Mouse (Mus musculus): ENCODE measurements around the gene Yif1b.

Yif1b gene

DNA sequence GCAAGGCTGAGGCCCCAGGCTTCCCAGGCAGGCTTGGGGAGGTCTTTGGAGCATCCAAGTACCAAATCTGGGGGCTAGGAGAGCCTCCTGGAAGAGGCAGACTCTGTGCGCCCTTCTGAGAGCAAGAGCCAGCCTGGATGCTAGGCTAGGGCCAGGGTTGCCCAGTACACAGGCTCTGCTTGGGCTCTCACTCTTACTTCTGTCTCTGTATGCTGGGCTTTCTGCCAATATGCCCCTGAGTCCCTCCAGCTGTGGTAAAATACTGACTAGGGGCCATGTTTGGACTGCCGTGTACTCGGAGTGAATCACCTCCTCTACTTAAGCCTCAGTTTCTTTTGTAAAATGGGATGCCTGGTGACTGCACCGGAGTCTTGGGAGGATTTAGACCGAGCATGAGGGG is 7.9 kb downstream of the Yif1b start:
- DNase-seq = no peak

GRCm38 (mm10) chr7:29246619-29247313 is 8.6 kb downstream of the Yif1b start:
- DNase-seq = no peak

GRCm38 (mm10) chr7:29247314-29247700 is 9.2 kb downstream of the Yif1b start:
- peak; percentile 73 to 86 for DNase-seq

DNA sequence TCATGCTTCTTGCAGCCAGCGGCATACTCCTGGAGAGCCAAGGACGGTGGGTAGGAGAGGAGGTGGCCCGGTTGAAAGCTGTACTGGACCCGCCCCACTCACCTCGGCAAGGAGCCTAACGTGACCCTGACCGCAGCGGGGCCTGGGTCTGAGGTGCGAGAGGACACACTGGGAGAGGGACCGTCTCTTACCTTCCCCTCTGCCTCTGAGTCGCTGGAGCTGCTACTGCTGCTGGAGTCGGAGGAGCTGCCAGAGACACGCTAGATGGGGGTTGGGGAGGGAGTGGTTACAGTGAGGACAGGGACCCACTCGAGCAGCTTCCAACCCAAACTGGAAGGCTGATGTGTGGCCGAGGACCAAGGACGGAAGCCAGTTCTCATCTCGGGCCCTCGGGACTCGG is 9.6 kb downstream of the Yif1b start:
- DNase-seq = no peak

DNA sequence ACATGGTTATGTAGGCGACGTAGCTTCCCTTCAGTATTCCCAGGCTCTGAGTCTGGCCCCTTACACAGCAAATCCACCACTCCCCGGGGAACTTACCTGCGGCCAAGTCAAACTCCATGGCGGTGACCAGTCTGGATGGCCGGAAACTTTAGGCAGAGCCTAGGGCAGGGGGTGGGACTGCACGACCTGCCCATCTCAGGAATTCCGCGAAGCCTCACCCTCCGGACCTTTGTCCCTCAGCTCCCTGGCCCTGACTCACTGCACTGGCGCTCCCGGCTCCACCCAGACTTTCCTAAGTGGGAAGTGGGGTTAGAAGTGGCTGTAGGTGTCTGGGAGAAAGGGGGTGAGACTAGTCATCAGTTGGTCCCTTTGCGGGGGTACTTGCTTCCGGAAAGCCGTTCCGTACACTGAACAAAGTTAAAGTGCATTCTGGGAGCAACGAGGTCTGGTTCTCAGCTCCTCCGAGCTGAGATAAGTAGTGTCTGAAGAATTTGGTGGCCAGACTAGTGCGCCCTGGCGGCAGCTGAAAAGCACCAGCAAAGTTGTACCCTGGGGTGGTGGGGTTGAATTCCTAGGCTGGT is 10.2 kb downstream of the Yif1b start, which contains the start of gene 2200002D01Rik:
2200002D01Rik (minus strand) TSS at position 206 of the 581 bp plus-strand sequence.
- DNase-seq = peak; percentile 64 to 69

DNA sequence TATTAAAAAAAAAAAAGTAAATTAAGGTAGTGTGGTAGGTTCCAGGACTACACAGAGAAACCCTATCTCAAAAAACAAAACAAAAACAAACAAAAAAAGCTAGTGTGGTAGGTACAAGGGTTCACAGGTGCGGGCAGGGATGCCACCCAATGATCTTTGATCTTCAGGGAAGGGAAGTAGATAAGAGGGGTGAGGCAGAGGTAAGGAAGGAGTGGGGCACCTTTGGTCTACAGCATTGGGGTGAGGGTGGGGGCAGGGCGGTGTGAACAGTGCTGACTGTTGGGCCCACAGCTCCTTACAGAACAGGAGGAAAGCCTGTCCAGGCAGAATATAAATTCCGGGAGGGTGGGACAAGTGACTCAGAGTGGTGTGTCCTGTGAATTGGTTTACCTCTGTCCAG is 13.0 kb downstream of the Yif1b start:
- no peak for DNase-seq

- peak; percentile 60 to 64 for DNase-seq
These were observed 15.7 kb downstream of the Yif1b start for GRCm38 (mm10) chr7:29253842-29254241.

DNA sequence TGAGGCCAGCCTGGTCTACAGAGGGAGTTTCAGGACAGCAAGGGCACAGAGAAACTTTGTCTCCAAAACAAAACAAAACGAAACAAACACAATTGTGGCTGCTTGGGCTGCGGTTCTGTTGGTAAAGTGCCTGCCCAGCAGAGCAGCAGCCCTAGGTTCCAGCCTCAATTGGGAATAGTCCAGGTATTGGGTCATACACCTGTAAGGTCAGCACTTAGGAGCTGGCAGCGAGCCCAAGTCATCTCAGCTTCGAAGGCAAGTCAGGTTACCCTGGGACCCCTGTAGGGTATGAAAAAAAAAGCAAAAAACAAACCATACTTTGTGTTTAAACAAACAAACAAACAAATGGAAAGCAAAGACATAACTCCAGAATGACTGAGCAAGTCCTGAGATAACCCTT is 17.7 kb downstream of the Yif1b start:
- DNase-seq = no peak

GRCm38 (mm10) chr7:29257368-29257767 is 19.2 kb downstream of the Yif1b start:
- DNase-seq = peak; percentile 79 to 87

GRCm38 (mm10) chr7:29259781-29260730 is 21.9 kb downstream of the Yif1b start:
- DNase-seq = no peak

DNA sequence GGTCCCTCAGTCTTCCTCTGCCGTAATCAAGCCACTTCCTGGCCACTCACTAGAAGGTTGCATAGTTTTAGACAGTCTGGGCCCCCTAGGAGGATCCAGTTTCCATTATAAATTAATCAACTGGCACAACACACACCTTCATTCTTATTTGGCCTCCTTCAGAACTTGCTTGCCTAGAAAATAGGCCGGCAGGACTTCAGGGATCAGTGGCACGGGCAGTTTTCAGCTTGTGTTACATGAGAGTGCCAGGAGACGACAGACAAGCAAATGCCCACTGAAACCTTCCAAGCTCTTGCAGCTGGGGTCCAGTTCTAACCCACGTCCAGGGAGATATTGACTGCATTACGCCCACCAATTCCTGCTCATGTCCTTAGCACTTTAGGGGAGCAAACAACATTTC is 24.0 kb downstream of the Yif1b start:
- peak; percentile 58 to 78 for DNase-seq

DNA sequence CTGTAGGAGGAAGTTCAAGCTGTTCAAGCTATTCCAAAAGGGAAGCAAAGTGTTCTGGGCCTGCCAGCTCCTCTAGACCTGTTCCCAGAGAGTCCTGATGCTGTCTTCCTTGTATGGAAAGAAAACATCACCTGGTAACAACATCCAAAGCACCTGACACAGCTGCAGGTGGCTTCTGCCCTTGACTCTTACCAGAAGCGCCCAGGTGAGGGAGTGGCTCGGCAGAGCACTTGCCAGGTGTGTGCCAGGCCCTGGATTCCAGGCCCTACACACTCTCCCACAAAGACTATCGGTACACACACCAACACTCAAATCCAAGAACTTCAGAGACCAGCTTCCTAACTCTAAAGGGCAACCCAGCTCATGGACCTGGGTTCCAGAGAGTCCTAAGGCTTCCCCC is 25.7 kb downstream of the Yif1b start:
- DNase-seq = no peak

DNA sequence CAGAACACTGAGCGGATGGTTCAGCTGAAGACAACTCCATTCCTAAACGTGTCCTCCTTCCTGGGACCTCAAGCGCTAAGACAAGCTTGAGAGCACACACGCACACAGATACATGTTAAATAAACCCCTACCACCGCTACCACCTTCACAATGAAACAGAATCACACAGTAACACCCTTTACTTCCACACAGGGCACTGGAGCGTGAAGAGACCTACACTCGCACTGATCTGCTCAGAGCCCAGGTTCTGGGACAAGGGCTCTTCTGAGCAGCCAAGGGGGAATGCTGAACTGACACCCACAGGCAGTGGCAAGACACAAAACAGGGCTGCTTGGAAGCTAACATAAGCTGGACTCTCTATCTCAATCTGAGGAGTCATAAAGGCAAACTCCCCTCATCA is 27.5 kb downstream of the Yif1b start:
- DNase-seq = no peak

DNA sequence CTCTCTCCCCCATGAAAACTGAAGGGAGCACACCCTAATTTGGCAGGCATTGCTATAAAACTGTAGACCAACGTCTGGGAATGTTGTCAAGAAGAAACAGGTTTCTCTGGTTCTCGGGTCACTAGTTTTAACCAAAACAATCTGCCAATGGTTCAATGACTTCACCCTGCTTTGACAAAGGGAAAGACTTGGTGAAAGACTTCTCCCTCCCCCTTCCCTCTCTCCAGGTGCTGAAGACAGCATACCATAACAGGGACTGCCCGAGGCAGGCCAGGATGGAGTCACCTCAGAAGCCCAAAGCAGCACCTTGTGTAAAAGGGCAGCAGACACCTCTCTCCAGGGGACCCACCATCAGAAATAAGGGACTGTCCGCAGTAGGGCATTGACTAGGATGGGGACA is 28.8 kb downstream of the Yif1b start:
- DNase-seq = peak; percentile 40 to 85

DNA sequence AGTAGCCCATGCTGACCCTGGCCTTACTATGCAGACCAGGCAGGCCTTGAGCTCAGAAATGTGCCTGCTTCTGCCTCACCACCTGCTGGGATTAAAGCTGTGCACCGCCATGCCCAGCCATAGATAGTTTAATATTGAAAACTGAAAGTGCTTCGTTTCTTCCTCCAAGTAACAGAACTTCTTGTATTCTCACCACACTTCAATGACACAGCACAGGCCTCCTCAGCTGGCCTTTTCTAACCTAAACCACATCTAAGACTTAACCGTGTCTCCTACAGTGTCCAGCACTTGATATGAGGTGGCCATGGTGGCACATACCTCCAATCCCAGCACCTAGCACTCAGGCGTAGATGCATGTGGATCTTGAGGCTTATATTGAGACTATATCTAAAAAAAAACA is 32.3 kb downstream of the Yif1b start:
- DNase-seq = no peak

- peak in 1 of 2 experiments; percentile 66 for DNase-seq
These were observed 33.7 kb downstream of the Yif1b start for GRCm38 (mm10) chr7:29271687-29272465.

GRCm38 (mm10) chr7:29276715-29277114 is 38.6 kb downstream of the Yif1b start:
- DNase-seq = peak; percentile 80 to 82

DNA sequence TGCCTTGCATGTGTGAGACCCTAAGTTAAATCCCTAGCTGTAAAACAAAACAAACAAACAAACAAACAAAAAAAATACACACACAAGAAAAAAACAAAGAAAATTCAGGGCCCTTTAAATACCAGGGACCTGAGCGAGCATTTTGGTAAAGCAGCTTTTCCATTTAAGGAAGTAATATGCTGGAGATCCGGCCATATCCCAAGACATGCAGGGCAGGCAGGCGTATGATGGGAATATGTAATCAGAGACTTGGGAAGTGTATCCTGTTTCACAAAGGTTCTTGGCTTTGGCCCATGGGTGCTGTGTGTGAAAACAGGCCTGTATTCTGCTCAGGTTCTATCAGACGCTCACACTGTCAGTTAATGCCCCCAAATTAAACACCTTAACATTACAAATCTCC is 39.4 kb downstream of the Yif1b start:
- no peak for DNase-seq

DNA sequence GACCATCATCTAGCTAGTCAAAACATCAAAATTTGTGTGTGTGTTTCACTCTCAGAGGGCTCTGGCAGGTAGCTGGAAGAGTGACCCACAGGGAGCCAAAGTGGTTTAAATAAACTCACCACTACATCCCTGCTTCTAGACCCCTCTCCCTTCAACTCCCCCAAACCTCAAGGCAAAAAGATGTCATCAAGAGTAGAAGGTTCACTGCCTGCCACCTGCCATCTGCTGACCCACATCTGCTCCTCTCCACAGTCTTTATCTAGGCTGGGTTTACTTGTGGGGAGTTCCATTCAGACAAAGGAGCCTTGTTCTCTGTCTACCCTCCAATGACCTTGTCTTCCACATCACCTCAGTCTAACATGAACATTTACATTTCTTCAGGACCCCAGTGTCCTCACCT is 41.1 kb downstream of the Yif1b start:
- no peak for DNase-seq

DNA sequence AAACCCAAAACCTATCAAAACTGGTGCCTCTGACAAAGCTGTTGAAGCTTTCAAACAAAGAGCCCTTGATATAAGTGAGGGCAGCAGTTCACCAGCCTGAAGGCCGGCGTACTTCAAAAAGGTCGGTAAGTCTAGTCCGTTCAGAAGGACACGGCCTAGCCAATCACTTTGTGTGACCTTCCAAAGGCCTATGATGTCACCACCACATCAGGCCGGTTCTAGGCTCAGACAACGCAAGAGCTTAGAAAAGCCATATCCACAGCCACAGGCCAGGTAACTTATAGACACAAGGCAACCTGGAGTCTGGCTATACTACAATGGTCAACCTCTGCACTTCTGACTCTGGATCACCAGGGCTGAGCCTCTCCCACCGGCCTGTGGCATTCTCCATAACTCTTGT is 41.8 kb downstream of the Yif1b start:
- DNase-seq = no peak

- DNase-seq = no peak
These were observed 42.7 kb downstream of the Yif1b start for GRCm38 (mm10) chr7:29280801-29281200.

DNA sequence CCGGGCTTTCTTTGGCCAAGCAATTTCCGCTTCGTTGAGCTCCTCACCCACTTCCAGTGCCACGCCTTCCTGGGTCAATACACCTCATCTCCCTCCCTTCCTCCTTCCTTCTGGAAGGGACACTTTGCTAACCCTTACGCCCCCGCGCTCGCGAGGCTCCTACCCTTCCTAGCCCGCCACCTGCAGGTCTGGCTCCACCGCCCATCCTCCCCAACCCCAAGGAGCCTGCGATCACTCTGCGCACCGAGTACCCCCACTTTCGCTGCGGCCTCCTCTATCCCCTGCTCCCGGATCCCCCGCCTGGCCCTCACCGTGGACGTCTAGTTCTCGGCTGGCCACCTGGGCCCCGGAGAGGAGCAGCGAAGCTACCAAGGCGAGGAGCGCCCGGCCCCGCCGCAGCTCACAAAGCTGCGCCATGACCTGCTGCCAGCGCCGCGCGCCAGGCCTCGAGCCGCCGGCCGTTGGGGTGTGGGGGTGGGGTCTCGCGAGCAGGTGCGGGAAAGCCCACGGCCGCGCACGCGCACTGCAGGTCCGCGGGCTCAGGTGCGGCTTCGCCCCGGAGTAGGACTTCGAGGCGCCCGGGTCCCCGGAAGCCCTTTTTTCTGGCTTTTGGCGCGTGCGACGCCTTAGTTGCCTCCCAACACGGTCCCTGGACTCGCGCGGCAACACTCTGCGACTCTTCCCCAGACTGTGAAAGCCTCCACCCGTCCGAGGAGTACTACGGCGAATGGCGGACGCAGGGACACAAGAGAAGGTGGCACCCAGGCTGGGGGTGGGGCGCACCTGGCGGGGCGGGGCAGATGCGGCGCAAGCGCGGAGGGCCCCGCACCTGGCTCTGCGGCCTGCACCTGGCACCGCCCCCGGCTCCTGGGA is 43.3 kb downstream of the Yif1b start, which contains the start of gene Spint2:
Spint2 (minus strand) TSS at position 712 of the 873 bp plus-strand sequence.
- DNase-seq = peak; percentile 93 to 94
